Mouse (Mus musculus): ENCODE measurements around the gene Slc6a19.
"Not testable (repeated sequence)": the region's sequence is repeated elsewhere in the genome, so short reads cannot be mapped to it uniquely, and the experiment has no call there.

Slc6a19 gene

GRCm38 (mm10) chr13:73714020-73714419, 9.4 kb upstream of the Slc6a19 start:
- in situ Hi-C loops (cut with MboI, MseI): no loop called here

- in situ Hi-C loops (cut with MboI, MseI): no loop called here
Measured at GRCm38 (mm10) chr13:73713204-73713603, 8.5 kb upstream of the Slc6a19 start.

- in situ Hi-C loops (cut with MboI, MseI): no loop called here
Measured at GRCm38 (mm10) chr13:73712228-73712627, 7.6 kb upstream of the Slc6a19 start.

GRCm38 (mm10) chr13:73711803-73712202, 7.1 kb upstream of the Slc6a19 start:
- in situ Hi-C loops (cut with MboI, MseI): no loop called here

GRCm38 (mm10) chr13:73711221-73711620, 6.6 kb upstream of the Slc6a19 start:
- in situ Hi-C loops (cut with MboI, MseI): no loop called here

- in situ Hi-C loops (cut with MboI, MseI): no loop called here
Measured at GRCm38 (mm10) chr13:73709491-73709890, 4.8 kb upstream of the Slc6a19 start.

- in situ Hi-C loops (cut with MboI, MseI): not testable (repeated sequence)
Measured at GRCm38 (mm10) chr13:73703486-73703885, 1.2 kb downstream of the Slc6a19 start.

- in situ Hi-C loops (cut with MboI, MseI): no loop called here
Measured at GRCm38 (mm10) chr13:73702776-73703175, 1.9 kb downstream of the Slc6a19 start.

- in situ Hi-C loops (cut with MboI, MseI): no loop called here
Measured at GRCm38 (mm10) chr13:73701161-73701883, 3.3 kb downstream of the Slc6a19 start.

GRCm38 (mm10) chr13:73700554-73700953, 4.1 kb downstream of the Slc6a19 start:
- in situ Hi-C loops (cut with MboI, MseI): no loop called here

GRCm38 (mm10) chr13:73699714-73700113, 5.0 kb downstream of the Slc6a19 start:
- in situ Hi-C loops (cut with MboI, MseI): no loop called here

GRCm38 (mm10) chr13:73696529-73696928, 8.1 kb downstream of the Slc6a19 start:
- in situ Hi-C loops (cut with MboI, MseI): no loop called here

GRCm38 (mm10) chr13:73694972-73695371, 9.7 kb downstream of the Slc6a19 start:
- in situ Hi-C loops (cut with MboI, MseI): no loop called here

- in situ Hi-C loops (cut with MboI, MseI): no loop called here
Measured at GRCm38 (mm10) chr13:73693333-73693732, 11.3 kb downstream of the Slc6a19 start.

- in situ Hi-C loops (cut with MboI, MseI): no loop called here
Measured at GRCm38 (mm10) chr13:73692249-73692868, 12.3 kb downstream of the Slc6a19 start.

GRCm38 (mm10) chr13:73688934-73689333, 15.7 kb downstream of the Slc6a19 start:
- in situ Hi-C loops (cut with MboI, MseI): loop anchor here (5.0 kb wide), 1 partner anchor 42 kb away; no protein-coding TSS in a partner anchor

- in situ Hi-C loops (cut with MboI, MseI): loop anchor here (5.0 kb wide), 1 partner anchor 40 kb away; no protein-coding TSS in a partner anchor
Measured at GRCm38 (mm10) chr13:73687601-73688000, 17.1 kb downstream of the Slc6a19 start.

- in situ Hi-C loops (cut with MboI, MseI): loop anchor here (5.0 kb wide), 1 partner anchor 38 kb away; no protein-coding TSS in a partner anchor
Measured at GRCm38 (mm10) chr13:73685502-73685901, 19.2 kb downstream of the Slc6a19 start.

- in situ Hi-C loops (cut with MboI, MseI): no loop called here
Measured at GRCm38 (mm10) chr13:73684412-73684811, 20.3 kb downstream of the Slc6a19 start.

GRCm38 (mm10) chr13:73683682-73684081, 21.0 kb downstream of the Slc6a19 start:
- in situ Hi-C loops (cut with MboI, MseI): no loop called here

GRCm38 (mm10) chr13:73682226-73682625, 22.4 kb downstream of the Slc6a19 start:
- in situ Hi-C loops (cut with MboI, MseI): no loop called here

GRCm38 (mm10) chr13:73680394-73680793, 24.3 kb downstream of the Slc6a19 start:
- in situ Hi-C loops (cut with MboI, MseI): no loop called here

GRCm38 (mm10) chr13:73679311-73679710, 25.4 kb downstream of the Slc6a19 start:
- in situ Hi-C loops (cut with MboI, MseI): no loop called here

Data from T-helper 1 cell (primary cell).